Mouse (Mus musculus): Measurements from ENCODE around the gene Gm38394. TPM values are rescaled to one million over a fixed set of nuclear protein-coding genes. Genes with fewer than 3 reads are reported as not detected.

The Gm38394 gene
- total and polyA plus RNA-seq, 3 experiments: 2.7 to 8.2 (median 4.7) TPM

- no peak for DNase-seq (ENCODE audit: extremely low read depth)
- Histone ChIP-seq H3K27me3 (replicated peaks) (no peaks in the 10 kb centered on the region), H3K4me1 (ENCODE audit: control insufficient read depth in 1 of 2, insufficient read depth in 2 of 2) (no peaks in the 10 kb centered on the region), H3K4me3 (replicated peaks in 1 of 3; ENCODE audit: low read depth in 2 of 3, low read length in 2 of 3, poor library complexity in 1 of 3) (no peak overlapping the region), H3K9ac (ENCODE audit: insufficient read depth, low read depth) (no peak overlapping the region), H3K79me2 (replicated peaks; ENCODE audit: control insufficient read depth, extremely low read depth, insufficient read depth, poor library complexity, severe bottlenecking) (no peaks in the 10 kb centered on the region), H3K27ac (ENCODE audit: insufficient read depth, low read depth) (no peak overlapping the region), H3K4me2 (ENCODE audit: insufficient read depth, low read depth, poor library complexity, severe bottlenecking) (no peak overlapping the region), H3K9me3 (replicated peaks; ENCODE audit: low read length) (no peaks in the 10 kb centered on the region), H3K36me3 (replicated peaks in 1 of 2; ENCODE audit: control insufficient read depth in 1 of 2, insufficient read depth in 1 of 2, low read length in 1 of 2) (peaks cover 26 to 43% of the 10 kb centered on the region in 2 experiments)
- TF ChIP-seq RCOR1 (conservative IDR thresholded peaks at IDR 0.05; ENCODE audit: low read depth, low read length) (no peak), UBTF (IDR thresholded peaks at IDR 0.05; ENCODE audit: low read depth, low read length) (no peak), ZMIZ1 (IDR thresholded peaks at IDR 0.05; ENCODE audit: low read depth, low read length) (no peak), SIN3A (IDR thresholded peaks at IDR 0.05; ENCODE audit: low read length) (no peak), TBP (conservative IDR thresholded peaks at IDR 0.05; ENCODE audit: low read depth, low read length) (no peak), SMC3 (IDR thresholded peaks at IDR 0.05; ENCODE audit: low read depth, low read length) (no peak), USF1 (IDR thresholded peaks at IDR 0.05; ENCODE audit: low read depth, low read length) (no peak), MAX (IDR thresholded peaks at IDR 0.05; ENCODE audit: low read length) (no peak)
- in situ Hi-C loops (cut with MboI; ENCODE audit: low pct_ligation_motif_present, low pct_unique_long_range_greater_than_20kb, low sequenced_read_pairs) (loop anchor here (25.0 kb wide), 1 partner anchor 431 kb away; no protein-coding TSS in a partner anchor), dilution Hi-C loops (cut with MboI; ENCODE audit: extremely low pct_ligation_motif_present, extremely low pct_unique_long_range_greater_than_20kb, low sequenced_read_pairs) (no loop called here)
Observed at GRCm38 (mm10) chr1:133617908-133618307, 43.2 kb downstream of the Gm38394 start.

GRCm38 (mm10) chr1:133613817-133614216, 47.3 kb downstream of the Gm38394 start:
- Histone ChIP-seq H3K27me3 (replicated peaks) (no peaks in the 10 kb centered on the region), H3K79me2 (replicated peaks; ENCODE audit: control insufficient read depth, extremely low read depth, insufficient read depth, poor library complexity, severe bottlenecking) (peaks cover 11% of the 10 kb centered on the region), H3K9ac (ENCODE audit: insufficient read depth, low read depth) (no peak overlapping the region), H3K4me3 (replicated peaks in 1 of 3; ENCODE audit: low read depth in 2 of 3, low read length in 2 of 3, poor library complexity in 1 of 3) (no peak overlapping the region), H3K36me3 (replicated peaks in 1 of 2; ENCODE audit: control insufficient read depth in 1 of 2, insufficient read depth in 1 of 2, low read length in 1 of 2) (peaks cover 3 to 15% of the 10 kb centered on the region in 2 experiments), H3K9me3 (replicated peaks; ENCODE audit: low read length) (no peaks in the 10 kb centered on the region), H3K27ac (ENCODE audit: insufficient read depth, low read depth) (no peak overlapping the region), H3K4me2 (ENCODE audit: insufficient read depth, low read depth, poor library complexity, severe bottlenecking) (no peak overlapping the region), H3K4me1 (ENCODE audit: control insufficient read depth in 1 of 2, insufficient read depth in 2 of 2) (peaks cover 0 to 11% of the 10 kb centered on the region in 2 experiments; a peak in 2 of 4 replicates)
- peak; percentile 50 to 52; a peak in 3 of 4 replicates for TF ChIP-seq CTCF (conservative IDR thresholded peaks at IDR 0.05 in 1 of 2, IDR thresholded peaks at IDR 0.05 in 1 of 2; ENCODE audit: low read depth in 2 of 2, low read length in 2 of 2)
- no peak for TF ChIP-seq ZKSCAN1 (IDR thresholded peaks at IDR 0.05; ENCODE audit: borderline replicate concordance, low read depth, low read length)
- TF ChIP-seq MEF2A (IDR thresholded peaks at IDR 0.05; ENCODE audit: borderline replicate concordance, low read depth, low read length): no peak
- TF ChIP-seq RAD21 (IDR thresholded peaks at IDR 0.05; ENCODE audit: low read depth, low read length): peak; percentile 22
- no peak for TF ChIP-seq ZMIZ1 (IDR thresholded peaks at IDR 0.05; ENCODE audit: low read depth, low read length)
- dilution Hi-C loops (cut with MboI; ENCODE audit: extremely low pct_ligation_motif_present, extremely low pct_unique_long_range_greater_than_20kb, low sequenced_read_pairs) (no loop called here), in situ Hi-C loops (cut with MboI; ENCODE audit: low pct_ligation_motif_present, low pct_unique_long_range_greater_than_20kb, low sequenced_read_pairs) (loop anchor here (25.0 kb wide), 1 partner anchor 427 kb away; no protein-coding TSS in a partner anchor)
- DNase-seq (ENCODE audit: extremely low read depth): peak; percentile 27

- Histone ChIP-seq H3K4me2 (ENCODE audit: insufficient read depth, low read depth, poor library complexity, severe bottlenecking) (no peak overlapping the region), H3K9me3 (replicated peaks; ENCODE audit: low read length) (no peaks in the 10 kb centered on the region), H3K27me3 (replicated peaks) (no peaks in the 10 kb centered on the region), H3K36me3 (replicated peaks in 1 of 2; ENCODE audit: control insufficient read depth in 1 of 2, insufficient read depth in 1 of 2, low read length in 1 of 2) (peaks cover 16 to 26% of the 10 kb centered on the region in 2 experiments), H3K9ac (ENCODE audit: insufficient read depth, low read depth) (no peak overlapping the region), H3K27ac (ENCODE audit: insufficient read depth, low read depth) (no peak overlapping the region), H3K79me2 (replicated peaks; ENCODE audit: control insufficient read depth, extremely low read depth, insufficient read depth, poor library complexity, severe bottlenecking) (peaks cover 32% of the 10 kb centered on the region), H3K4me3 (replicated peaks in 1 of 3; ENCODE audit: low read depth in 2 of 3, low read length in 2 of 3, poor library complexity in 1 of 3) (no peak overlapping the region), H3K4me1 (ENCODE audit: control insufficient read depth in 1 of 2, insufficient read depth in 2 of 2) (peaks cover 0 to 30% of the 10 kb centered on the region in 2 experiments; a peak in 3 of 4 replicates)
- in situ Hi-C loops (cut with MboI; ENCODE audit: low pct_ligation_motif_present, low pct_unique_long_range_greater_than_20kb, low sequenced_read_pairs) (loop anchor here (25.0 kb wide), 1 partner anchor 424 kb away; no protein-coding TSS in a partner anchor), dilution Hi-C loops (cut with MboI; ENCODE audit: extremely low pct_ligation_motif_present, extremely low pct_unique_long_range_greater_than_20kb, low sequenced_read_pairs) (no loop called here)
- no peak for DNase-seq (ENCODE audit: extremely low read depth)
- TF ChIP-seq USF1 (IDR thresholded peaks at IDR 0.05; ENCODE audit: low read depth, low read length) (no peak), SIN3A (IDR thresholded peaks at IDR 0.05; ENCODE audit: low read length) (no peak), CTCF (conservative IDR thresholded peaks at IDR 0.05 in 1 of 2, IDR thresholded peaks at IDR 0.05 in 1 of 2; ENCODE audit: low read depth in 2 of 2, low read length in 2 of 2) (no peak)
Observed at GRCm38 (mm10) chr1:133611436-133611835, 49.7 kb downstream of the Gm38394 start.
